Mouse (Mus musculus) CH12.LX (cell line): ENCODE data around the gene Mllt3. TPM values are rescaled to one million over a fixed set of nuclear protein-coding genes. Genes with fewer than 3 reads are reported as not detected.

Source experiments
- DNase-seq: peaks from one replicate; pipeline ENCODE4 v3.0.0-alpha.2; 2013; ENCODE audit errors: extremely low read depth
- H3K27ac ChIP-seq: 2 replicates; pipeline ENCODE4 v1.5.1; 2012; ENCODE audit warnings: low read depth, mild to moderate bottlenecking, control low read depth, moderate library complexity; ENCODE audit not compliant: insufficient read depth
- H3K27me3 ChIP-seq: replicated peaks from 2 replicates; pipeline ENCODE3; 2012; ENCODE audit warnings: inconsistent platforms
- H3K36me3 ChIP-seq, 2 experiments: replicated peaks in 1 of 2; 2 replicates each; pipeline versions ENCODE3 to v1.6.1; 2012; ENCODE audit warnings: inconsistent platforms in 1 of 2, low read length in 1 of 2, mild to moderate bottlenecking in 1 of 2, mixed read lengths in 1 of 2, moderate library complexity in 1 of 2; ENCODE audit not compliant: control insufficient read depth in 1 of 2, insufficient read depth in 1 of 2
- H3K4me1 ChIP-seq, 2 experiments: 2 replicates each; pipeline ENCODE4 v1.6.1; 2012; ENCODE audit warnings: inconsistent platforms in 1 of 2, moderate library complexity in 1 of 2; ENCODE audit not compliant: insufficient read depth in 2 of 2, control insufficient read depth in 1 of 2
- H3K4me2 ChIP-seq: 2 replicates; pipeline ENCODE4 v1.6.1; 2012; ENCODE audit warnings: low read depth, mild to moderate bottlenecking, control low read depth; ENCODE audit not compliant: poor library complexity, insufficient read depth, severe bottlenecking
- H3K4me3 ChIP-seq, 3 experiments: fragments of 150-350 bp in 1 of 3; sonication (generic) in 1 of 3; replicated peaks in 1 of 3; 2 replicates each; pipeline versions ENCODE3 to v1.5.1; 2011 to 2012; ENCODE audit warnings: low read depth in 2 of 3, low read length in 2 of 3, mild to moderate bottlenecking in 2 of 3, moderate library complexity in 2 of 3, control low read depth in 1 of 3, improper control_type of control experiment in 1 of 3, inconsistent platforms in 1 of 3, mixed read lengths in 1 of 3; ENCODE audit not compliant: poor library complexity in 1 of 3
- H3K79me2 ChIP-seq: replicated peaks from 2 replicates; pipeline ENCODE4 v1.6.1; 2012; ENCODE audit warnings: mild to moderate bottlenecking, moderate library complexity; ENCODE audit not compliant: control insufficient read depth, poor library complexity, insufficient read depth, severe bottlenecking; ENCODE audit errors: extremely low read depth
- H3K9ac ChIP-seq: 2 replicates; pipeline ENCODE4 v1.6.1; 2012; ENCODE audit warnings: low read depth, mild to moderate bottlenecking, control low read depth, moderate library complexity; ENCODE audit not compliant: insufficient read depth
- H3K9me3 ChIP-seq: replicated peaks from 2 replicates; pipeline ENCODE3; 2012; ENCODE audit warnings: low read length, inconsistent platforms, mixed read lengths
- CHD2 ChIP-seq: IDR thresholded peaks from 2 replicates; pipeline ENCODE4 v1.6.1; 2011; ENCODE audit warnings: low read length, improper control_type of control experiment
- E2F4 ChIP-seq: IDR thresholded peaks from 2 replicates; pipeline ENCODE4 v1.6.1; 2011; ENCODE audit warnings: low read depth, low read length, improper control_type of control experiment; ENCODE audit not compliant: insufficient replicate concordance
- ELF1 ChIP-seq: IDR thresholded peaks from 2 replicates; pipeline ENCODE4 v1.6.1; 2014; ENCODE audit warnings: low read depth, mild to moderate bottlenecking, inconsistent platforms, low read length, improper control_type of control experiment
- GABPA ChIP-seq: IDR thresholded peaks from 2 replicates; pipeline ENCODE4 v1.6.1; 2012; ENCODE audit warnings: low read depth, low read length, improper control_type of control experiment, inconsistent platforms; ENCODE audit not compliant: insufficient replicate concordance
- JUND ChIP-seq: conservative IDR thresholded peaks from 2 replicates; pipeline ENCODE4 v1.6.1; 2011; ENCODE audit warnings: low read depth, low read length, improper control_type of control experiment
- MAX ChIP-seq: IDR thresholded peaks from 2 replicates; pipeline ENCODE4 v1.6.1; 2011; ENCODE audit warnings: low read length, improper control_type of control experiment
- MEF2A ChIP-seq: IDR thresholded peaks from 2 replicates; pipeline ENCODE4 v1.6.1; 2014; ENCODE audit warnings: low read depth, mild to moderate bottlenecking, inconsistent platforms, low read length, improper control_type of control experiment, borderline replicate concordance
- MXI1 ChIP-seq: IDR thresholded peaks from 2 replicates; pipeline ENCODE4 v1.6.1; 2011; ENCODE audit warnings: mild to moderate bottlenecking, low read depth, low read length, improper control_type of control experiment
- MYC ChIP-seq: IDR thresholded peaks from 2 replicates; pipeline ENCODE4 v1.6.1; 2011; ENCODE audit warnings: low read depth, mild to moderate bottlenecking, improper control_type of control experiment, low read length
- NRF1 ChIP-seq: IDR thresholded peaks from 2 replicates; pipeline ENCODE4 v1.6.1; 2014; ENCODE audit warnings: low read depth, mild to moderate bottlenecking, inconsistent platforms, low read length, improper control_type of control experiment, moderate library complexity
- POLR2A ChIP-seq: IDR thresholded peaks from 2 replicates; pipeline ENCODE4 v1.6.1; 2011; ENCODE audit warnings: low read depth, mild to moderate bottlenecking, improper control_type of control experiment, low read length
- SMC3 ChIP-seq: IDR thresholded peaks from 2 replicates; pipeline ENCODE4 v1.6.1; 2011; ENCODE audit warnings: low read depth, low read length, improper control_type of control experiment
- ZKSCAN1 ChIP-seq: IDR thresholded peaks from 2 replicates; pipeline ENCODE4 v1.6.1; 2012; ENCODE audit warnings: low read depth, inconsistent platforms, low read length, improper control_type of control experiment, borderline replicate concordance
- dilution Hi-C: fragments of 300-500 bp; cut with MboI; formaldehyde crosslinking; loops from 2 replicates; pipeline ENCODE4 v1.14.3; 2020; ENCODE audit warnings: low sequenced_read_pairs; ENCODE audit not compliant: extremely low pct_unique_long_range_greater_than_20kb, extremely low pct_ligation_motif_present
- in situ Hi-C: fragments of 300-500 bp; cut with MboI; formaldehyde crosslinking; loops from 3 replicates; pipeline ENCODE4 v1.14.3; 2019; ENCODE audit warnings: low sequenced_read_pairs, low pct_ligation_motif_present, low pct_unique_long_range_greater_than_20kb, mixed read lengths
- polyA plus RNA-seq: library from polyadenylated mRNA; unstranded; fragments of >175 nt; gene quantifications from 2 replicates; pipeline ENCODE4 v1.2.1, GENCODE M21; 2012; ENCODE audit warnings: low read depth; ENCODE audit not compliant: insufficient read length
- total RNA-seq, 2 experiments: library from RNA; depleted of rRNA; stranded (reverse); fragments of 300-350 nt in 1 of 2; fragments of >200 nt in 1 of 2; gene quantifications; 2 replicates each; pipeline ENCODE4 v1.2.3; 2012 to 2014

Gene Mllt3
- total and polyA plus RNA-seq, 3 experiments, result 8.3 to 20.9 (median 10.1) TPM

GRCm38 (mm10) chr4:87818276-87818675, 214.9 kb downstream of the Mllt3 start:
- H3K27me3 ChIP-seq, result no peaks in the 10 kb centered on the region
- in situ Hi-C loops, result no loop called here
- H3K4me3 ChIP-seq, result no peak overlapping the region
- no peak overlapping the region for H3K27ac ChIP-seq
- H3K79me2 ChIP-seq, result no peaks in the 10 kb centered on the region
- H3K4me1 ChIP-seq, result no peaks in the 10 kb centered on the region
- no peaks in the 10 kb centered on the region for H3K9me3 ChIP-seq
- TF ChIP-seq NRF1, result no peak
- no peak for TF ChIP-seq POLR2A
- TF ChIP-seq E2F4, result no peak
- TF ChIP-seq MXI1, result no peak
- TF ChIP-seq CHD2, result no peak
- TF ChIP-seq MAX, result no peak
- TF ChIP-seq JUND, result no peak
- no peak for TF ChIP-seq MYC
- no peak for TF ChIP-seq SMC3
- no peak for TF ChIP-seq ZKSCAN1
- TF ChIP-seq, all 38 proteins: peak for 0
- H3K36me3 ChIP-seq, result peaks cover 0 to 2% of the 10 kb centered on the region in 2 experiments
- dilution Hi-C loops, result no loop called here
- no peak for DNase-seq
- no peak overlapping the region for H3K9ac ChIP-seq
- no peak overlapping the region for H3K4me2 ChIP-seq

- no peak overlapping the region for H3K4me3 ChIP-seq
- dilution Hi-C loops, result no loop called here
- H3K9me3 ChIP-seq, result no peaks in the 10 kb centered on the region
- H3K9ac ChIP-seq, result no peak overlapping the region
- H3K27ac ChIP-seq, result no peak overlapping the region
- no peaks in the 10 kb centered on the region for H3K27me3 ChIP-seq
- H3K4me1 ChIP-seq, result no peaks in the 10 kb centered on the region
- H3K4me2 ChIP-seq, result no peak overlapping the region
- no peak for TF ChIP-seq ELF1
- TF ChIP-seq MEF2A, result no peak
- TF ChIP-seq, all 38 proteins: peak for 0
- in situ Hi-C loops, result no loop called here
- DNase-seq, result no peak
- Histone ChIP-seq H3K79me2 (no peaks in the 10 kb centered on the region), H3K36me3 (no peaks in the 10 kb centered on the region)
Measured at GRCm38 (mm10) chr4:87815465-87816108, 217.6 kb downstream of the Mllt3 start.

- Histone ChIP-seq H3K36me3 (no peaks in the 10 kb centered on the region), H3K27ac (no peak overlapping the region), H3K4me2 (no peak overlapping the region), H3K4me3 (no peak overlapping the region), H3K9me3 (no peaks in the 10 kb centered on the region), H3K4me1 (peaks cover 0 to 9% of the 10 kb centered on the region in 2 experiments; a peak in 2 of 4 replicates), H3K27me3 (no peaks in the 10 kb centered on the region), H3K79me2 (no peaks in the 10 kb centered on the region), H3K9ac (no peak overlapping the region)
- dilution Hi-C loops, result no loop called here
- in situ Hi-C loops, result no loop called here
- DNase-seq, result no peak
- TF ChIP-seq CHD2 (no peak), GABPA (no peak)
Measured at GRCm38 (mm10) chr4:87811899-87812298, 221.3 kb downstream of the Mllt3 start.
